Mouse (Mus musculus): ENCODE results near the gene Hspb11. TPM values are rescaled to one million over a fixed set of nuclear protein-coding genes. Genes with fewer than 3 reads are reported as not detected.

Hspb11 gene
- total RNA-seq, 4 experiments from 2014 or later, result 14.2 to 20.6 (median 19.4) TPM

DNA sequence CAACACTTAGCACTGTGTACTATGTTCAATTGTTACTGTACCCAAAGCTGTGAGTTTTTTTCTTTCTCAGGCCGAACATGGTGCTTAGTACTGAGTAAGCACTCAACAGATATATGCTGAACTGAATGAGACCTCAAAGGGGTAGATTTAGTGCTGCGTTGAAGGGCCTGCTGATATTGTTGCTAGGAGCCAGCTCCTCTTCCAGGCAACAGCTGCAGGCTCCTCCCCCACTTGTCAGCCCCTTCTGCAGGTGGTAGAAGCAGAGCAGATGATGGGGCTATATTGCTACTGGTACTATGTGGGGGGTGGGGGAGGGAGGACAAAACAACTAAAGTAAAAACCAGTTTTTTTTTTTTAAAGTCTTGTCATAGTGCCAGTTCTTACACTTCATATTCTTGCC, 3.9 kb upstream of the Hspb11 start:
- DNase-seq (ENCODE audit: low spot score in 2 of 2), result no peak

DNA sequence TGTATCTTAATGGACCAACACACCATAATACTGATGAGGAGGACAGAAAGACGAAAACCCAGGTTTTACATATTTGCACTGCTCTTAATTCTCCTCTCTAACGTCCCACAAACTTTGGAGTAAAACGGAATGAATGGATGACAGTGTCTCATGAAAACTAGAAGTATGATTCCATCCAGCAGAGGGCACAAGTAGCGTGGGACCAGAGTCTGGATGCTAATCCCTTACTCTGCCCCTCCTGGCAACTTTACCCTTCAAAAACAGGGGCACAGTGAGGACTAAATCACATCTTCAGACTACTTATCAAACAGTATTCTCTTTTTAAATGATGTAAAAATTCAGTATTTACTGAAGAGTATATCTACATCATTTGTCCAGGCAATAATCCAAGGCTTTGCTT, 2.9 kb upstream of the Hspb11 start:
- DNase-seq (ENCODE audit: low spot score in 2 of 2), result no peak

DNA sequence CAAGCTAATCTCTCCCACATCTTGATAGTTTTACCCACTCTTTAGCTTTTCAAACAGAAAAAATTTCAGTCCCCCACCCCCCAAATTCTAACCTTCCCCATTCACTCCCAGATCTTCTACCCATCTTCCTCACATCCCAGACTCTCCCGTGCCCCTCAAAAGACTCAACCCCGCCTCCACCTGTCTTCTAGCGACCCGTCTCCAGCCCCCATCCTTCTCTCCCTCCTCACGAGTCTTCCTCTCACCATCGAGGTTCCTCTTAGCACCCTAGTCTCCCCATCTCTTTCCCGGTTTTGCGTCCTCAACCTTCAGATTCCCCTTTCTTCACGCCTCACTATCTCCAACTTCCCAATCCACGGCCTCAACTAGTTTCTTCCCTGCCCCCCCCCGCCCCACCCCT, 871 bp upstream of the Hspb11 start:
- no peak for DNase-seq (ENCODE audit: low spot score in 2 of 2)

DNA sequence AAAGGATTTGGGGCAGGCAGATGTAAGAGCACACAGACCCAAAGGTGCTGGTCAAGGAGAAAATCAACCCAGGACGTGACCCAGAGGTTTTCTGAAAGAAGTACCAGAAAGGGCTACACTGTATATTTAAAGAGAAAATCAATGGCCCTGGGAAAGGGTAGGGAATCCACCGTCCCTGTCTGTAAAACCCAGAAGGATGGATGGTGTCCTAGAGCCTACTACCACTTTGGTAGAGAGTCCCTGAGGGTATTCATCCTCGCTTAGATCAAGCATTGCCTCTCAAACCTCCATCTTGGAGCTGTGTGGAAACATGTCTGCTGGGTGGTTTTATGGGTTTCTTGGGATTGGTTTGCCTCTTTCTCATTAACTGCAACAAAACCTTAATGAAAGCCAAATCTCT, 1.0 kb downstream of the Hspb11 start:
- DNase-seq (ENCODE audit: low spot score in 2 of 2), result no peak

DNA sequence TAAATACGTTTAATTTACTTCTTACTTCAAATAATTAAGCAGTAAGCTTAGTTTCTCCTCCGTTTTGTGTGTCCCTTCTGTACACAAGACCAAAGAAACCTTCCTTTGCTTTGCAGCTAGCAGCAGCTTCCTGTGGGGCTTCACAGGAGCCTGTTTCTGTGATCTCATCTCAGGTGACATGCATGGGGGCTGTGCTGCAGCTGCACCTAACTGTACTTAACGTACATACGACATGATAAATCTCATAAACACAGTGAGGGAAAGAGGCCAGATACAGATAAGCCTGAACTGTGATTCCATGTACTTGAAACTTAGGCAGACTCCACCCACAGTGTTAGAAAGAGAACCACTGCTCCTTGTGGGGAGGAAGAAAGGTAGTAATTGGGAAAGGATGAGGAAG, 6.6 kb downstream of the Hspb11 start:
- no peak for DNase-seq (ENCODE audit: low spot score in 2 of 2)

DNA sequence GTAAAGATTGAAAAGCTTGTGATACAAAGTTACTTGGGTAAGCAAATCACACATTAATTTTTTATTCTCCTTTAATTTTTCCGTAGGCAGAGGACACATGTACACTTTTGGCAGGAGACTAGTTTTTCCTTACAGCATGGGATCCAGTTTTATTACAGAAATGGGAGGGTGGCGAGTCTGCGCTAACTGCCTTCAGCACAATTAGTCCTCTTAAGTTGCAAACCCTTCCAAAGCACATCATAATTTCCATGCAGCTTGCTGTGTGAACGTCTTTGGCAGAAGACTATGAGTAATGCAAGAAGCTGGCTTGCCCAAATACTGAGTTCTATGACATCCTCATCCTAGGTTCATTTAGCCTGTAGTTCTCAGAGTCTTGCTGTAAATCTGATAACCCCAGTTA, 20.3 kb downstream of the Hspb11 start:
- DNase-seq (ENCODE audit: low spot score in 2 of 2), result no peak

DNA sequence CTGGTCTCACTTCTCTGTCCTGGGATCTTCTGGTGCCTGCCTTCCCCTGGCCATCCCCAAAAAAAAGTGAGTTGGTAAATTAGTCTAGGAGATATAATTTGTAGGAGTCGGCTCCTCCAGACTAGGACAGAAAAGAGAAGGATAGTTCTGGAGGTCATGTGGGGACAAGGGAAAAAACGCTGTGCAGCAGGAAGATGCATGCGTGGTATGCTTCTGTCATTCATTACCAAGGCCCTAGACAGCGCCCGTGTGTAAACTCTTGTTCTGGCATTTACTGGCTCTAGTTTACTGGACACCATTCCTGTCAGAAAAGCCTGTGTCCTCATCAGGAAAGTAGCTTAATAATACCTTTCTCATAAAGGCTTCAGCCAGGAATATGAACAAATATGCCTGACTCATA, 21.1 kb downstream of the Hspb11 start:
- no peak for DNase-seq (ENCODE audit: low spot score in 2 of 2)

DNA sequence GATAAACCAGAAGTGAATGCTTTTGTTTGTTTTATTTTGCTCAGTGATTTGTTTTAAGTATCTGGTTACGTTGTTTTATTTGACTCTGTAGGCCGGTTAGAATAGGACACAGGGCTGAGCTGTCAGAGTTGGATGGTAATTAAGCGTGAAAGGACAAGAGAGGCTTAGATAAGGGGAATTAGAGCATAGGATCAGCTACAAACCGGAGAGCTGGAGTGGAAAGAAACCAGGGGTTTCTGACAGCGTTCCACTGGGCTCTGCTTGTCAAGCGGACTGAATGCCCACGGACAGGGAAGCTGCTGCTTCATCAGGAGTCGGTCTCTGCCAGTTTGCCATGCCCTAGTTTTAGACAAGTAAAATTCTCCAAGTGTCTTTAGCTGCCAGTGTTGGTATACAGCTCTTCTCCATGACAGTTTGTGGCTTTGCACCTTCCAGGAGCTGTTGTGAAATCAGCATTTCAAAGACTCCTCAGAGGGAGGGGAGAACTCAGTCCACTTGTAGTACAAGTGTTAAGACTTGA, 24.9 kb downstream of the Hspb11 start:
- no peak for DNase-seq (ENCODE audit: low spot score in 2 of 2)

DNA sequence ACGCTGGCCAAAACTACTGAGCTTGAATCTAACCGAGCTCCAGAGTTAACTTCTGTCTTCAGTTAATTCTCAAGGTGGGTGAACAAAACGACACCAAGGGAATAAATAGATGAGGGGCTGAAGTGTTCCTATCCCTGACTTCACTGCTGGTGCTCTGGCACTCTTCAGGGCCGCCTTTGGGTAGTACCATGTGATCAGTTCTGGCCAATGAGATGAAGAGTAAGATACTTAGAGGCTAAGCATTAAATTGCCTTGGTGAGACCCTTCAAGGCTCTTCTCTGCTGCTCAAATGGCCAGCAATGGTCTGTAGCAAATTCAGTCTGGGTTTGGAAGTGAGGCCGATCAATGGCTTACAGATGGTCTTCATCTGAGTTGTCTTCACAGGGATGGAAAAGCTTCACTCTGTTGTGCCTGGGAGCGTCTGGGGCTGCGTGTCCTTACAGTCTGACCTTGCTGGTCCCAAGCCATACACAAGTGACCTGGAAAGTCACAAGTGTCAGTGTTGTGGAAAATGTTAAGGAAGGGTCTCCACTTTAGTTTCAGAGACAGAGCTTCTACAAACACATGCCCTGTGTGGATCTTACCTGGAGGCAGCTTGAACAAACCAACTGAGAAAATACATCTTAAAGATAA, 27.6 kb downstream of the Hspb11 start:
- no peak for DNase-seq (ENCODE audit: low spot score in 2 of 2)

DNA sequence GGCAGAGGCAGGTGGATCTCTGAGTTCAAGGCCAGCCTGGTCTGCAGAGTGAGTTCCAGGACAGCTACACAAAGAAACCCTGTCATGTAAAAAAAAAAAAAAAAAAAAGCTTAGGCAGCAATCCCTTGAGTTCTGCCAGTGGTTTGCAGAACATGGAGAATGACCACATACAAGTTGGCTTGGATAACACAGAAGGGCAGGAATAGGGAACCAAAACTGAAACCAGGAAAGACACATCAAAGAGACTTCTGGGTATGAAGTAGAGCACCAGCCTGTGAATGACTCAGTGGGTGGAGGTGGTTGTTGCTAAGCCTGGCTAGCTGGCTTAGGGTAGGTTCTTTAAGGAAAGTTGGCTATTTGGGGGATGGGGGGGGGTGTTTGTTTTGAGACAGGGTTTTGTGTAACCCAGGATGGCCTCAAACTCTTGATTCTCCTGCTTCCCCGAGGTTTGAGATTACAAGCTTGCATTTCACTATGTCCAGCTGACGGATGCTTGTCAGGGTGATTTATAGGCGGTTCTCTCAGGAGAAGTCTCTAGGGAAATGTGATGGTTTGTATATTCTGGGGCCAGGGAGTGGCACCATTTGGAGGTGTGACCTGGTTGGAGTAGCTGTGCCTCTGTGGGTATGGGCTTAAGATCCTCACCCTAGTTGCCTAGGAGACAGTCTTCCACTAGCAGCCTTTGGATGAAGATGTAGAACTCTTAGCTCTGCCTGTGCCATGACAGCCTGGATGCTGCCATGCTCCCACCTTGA, 32.2 kb downstream of the Hspb11 start:
- DNase-seq (ENCODE audit: low spot score in 2 of 2), result no peak

DNA sequence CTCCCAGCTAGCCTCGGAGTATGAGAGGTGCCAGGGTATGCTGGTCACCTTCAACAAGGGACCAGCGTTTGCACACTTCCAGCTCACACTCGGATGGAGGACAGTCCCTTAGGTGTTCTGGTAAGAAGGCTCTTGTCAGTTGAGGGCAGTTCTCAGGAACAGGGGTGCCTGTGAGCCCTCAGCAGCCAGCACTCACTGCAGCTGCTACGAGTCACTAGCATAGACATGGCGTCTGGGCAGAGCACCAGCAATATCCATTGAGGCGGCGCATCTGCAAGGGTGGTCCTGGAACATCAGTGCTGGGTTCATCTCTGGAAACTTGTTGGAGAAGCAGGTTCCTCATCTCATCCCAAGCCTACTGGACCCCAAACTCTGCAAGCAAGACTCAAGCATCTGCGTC, 33.0 kb downstream of the Hspb11 start:
- no peak for DNase-seq (ENCODE audit: low spot score in 2 of 2)

DNA sequence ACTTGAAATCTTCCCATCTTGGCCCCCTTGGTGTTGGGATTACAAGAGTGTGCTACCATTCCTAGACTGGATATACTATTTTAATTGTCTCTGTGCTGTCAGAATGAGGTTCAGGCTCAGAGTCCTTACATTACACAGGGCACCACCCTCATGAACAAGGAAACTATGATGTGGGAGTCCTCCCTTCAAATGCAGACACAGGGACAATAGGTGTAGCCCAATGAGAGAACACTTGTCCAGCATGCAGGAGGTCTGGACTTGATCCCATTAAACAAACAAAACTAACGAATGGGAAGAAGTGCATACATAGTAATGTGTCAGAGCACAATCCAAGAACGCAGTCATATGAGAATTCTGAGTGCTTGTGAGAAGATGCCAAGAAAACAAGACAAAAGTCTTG, 34.1 kb downstream of the Hspb11 start:
- no peak for DNase-seq (ENCODE audit: low spot score in 2 of 2)

DNA sequence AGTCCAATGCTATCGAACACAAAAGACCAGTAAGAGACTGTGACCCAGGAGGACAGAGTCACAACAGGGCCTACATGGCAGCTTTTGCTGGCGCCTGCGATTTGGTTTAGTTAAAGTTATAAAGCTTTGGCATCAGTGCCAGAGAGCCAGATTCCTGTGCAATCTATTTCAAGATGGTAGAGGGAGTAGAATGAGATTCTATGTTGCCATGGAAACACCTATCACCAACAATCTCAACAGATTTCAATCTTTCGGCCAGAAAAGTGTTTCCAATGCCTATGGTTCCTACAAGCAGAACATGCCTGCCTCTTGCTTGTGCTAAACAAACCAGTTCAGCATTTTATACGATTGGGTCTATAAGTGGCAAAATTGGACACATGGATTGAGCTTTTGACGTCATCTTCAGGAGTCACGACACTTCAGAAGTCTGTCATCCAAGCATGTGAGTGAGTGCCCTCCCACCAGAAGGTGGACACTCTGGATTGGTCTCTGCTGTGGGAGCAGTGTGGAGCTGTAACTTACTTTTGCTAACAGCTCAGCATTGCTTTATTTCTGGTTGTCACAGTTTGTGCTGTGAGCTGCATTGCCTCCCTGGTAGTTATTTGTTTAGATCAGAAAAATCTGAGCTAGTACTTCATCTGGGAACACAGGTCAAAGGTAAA, 38.3 kb downstream of the Hspb11 start:
- DNase-seq (ENCODE audit: low spot score in 2 of 2), result no peak

DNA sequence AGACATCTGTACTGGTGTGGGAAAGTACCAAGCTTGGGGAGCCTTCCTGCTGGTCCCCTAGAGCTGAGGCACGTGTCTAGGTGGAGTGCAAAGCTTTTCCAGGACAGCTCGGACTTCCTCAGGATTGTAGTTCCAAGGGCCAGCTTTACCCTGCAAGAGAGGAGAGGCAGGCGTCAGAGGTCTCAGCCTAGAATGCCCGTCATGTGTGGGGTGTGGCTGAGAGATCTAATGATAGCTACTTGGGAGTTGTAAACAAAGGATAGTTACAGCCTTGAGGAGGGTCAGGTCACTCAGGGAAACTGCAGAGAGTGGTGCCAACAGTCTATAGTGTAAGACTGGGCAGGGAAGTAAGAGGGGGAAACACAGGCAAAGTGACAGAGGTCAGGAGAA, 38.9 kb downstream of the Hspb11 start:
- no peak for DNase-seq (ENCODE audit: low spot score in 2 of 2)

DNA sequence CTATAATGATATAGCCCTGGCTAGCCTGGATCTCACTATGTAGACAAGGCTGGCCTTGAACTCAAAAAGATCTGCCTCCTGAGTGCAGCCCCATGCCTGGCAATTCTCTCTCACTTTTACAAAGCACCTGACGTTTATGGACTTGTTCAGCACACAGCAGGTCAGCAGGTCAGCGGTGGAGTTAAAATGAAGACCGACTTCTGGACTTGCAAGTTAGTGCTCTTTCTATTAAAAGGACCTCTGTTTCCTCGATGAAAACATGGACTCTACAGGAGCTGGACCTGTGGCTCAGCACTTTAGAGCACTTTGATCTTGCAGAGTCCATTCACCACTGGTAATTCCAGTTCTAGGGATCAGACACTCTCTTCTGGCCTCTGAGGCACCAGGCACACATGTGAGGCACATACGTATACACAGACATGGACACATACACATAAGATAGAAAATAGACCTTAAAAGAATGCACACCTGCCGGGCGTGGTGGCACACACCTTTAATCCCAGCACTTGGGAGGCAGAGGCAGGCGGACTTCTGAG, 44.7 kb downstream of the Hspb11 start:
- DNase-seq (ENCODE audit: low spot score in 2 of 2), result no peak

DNA sequence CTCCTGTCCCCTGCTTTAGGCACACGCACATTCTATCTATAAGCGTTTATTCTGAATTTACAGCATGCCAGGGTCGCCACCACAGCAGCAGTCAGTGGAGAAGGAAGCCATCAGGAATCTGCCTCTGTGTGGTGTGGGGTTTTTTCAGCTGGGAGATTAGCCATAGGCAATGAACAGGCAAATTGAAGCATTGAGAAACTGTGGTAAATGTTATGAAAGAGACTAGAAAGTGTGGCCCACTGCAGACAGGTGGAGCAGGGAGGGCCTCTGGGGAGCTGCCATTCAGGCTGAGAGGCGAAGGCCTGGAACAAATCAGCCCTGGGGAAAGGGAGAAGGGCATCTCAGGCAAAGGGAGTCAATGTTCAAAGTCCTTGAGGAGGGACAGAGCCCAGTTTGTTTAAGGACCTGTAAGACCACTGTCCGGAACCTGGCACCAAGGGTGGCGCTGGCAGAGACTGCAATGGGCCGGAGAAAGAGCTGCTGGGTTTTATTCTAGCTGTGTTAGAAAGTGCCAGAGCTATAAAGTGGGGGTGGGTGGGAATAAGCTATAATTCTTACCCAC, 46.5 kb downstream of the Hspb11 start:
- no peak for DNase-seq (ENCODE audit: low spot score in 2 of 2)

DNA sequence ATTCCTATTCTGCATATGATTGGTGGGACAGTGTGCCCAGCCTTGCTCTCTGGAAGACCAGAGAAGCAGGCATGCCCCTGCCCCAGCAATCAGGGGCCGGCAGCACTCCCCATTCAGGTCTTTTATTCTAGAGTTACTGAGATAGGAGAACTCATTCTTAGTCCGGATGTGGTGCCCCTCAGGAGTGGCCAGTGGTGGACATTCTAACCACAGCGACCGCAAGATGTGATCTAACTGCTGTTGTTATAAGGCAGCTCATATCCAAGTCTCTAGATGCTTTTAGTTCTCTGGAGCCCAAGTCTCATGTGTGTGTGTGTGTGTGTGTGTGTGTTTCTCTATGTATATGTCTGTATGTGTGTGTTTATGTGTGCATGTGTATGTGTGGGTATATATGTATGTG, 47.0 kb downstream of the Hspb11 start:
- no peak for DNase-seq (ENCODE audit: low spot score in 2 of 2)

DNA sequence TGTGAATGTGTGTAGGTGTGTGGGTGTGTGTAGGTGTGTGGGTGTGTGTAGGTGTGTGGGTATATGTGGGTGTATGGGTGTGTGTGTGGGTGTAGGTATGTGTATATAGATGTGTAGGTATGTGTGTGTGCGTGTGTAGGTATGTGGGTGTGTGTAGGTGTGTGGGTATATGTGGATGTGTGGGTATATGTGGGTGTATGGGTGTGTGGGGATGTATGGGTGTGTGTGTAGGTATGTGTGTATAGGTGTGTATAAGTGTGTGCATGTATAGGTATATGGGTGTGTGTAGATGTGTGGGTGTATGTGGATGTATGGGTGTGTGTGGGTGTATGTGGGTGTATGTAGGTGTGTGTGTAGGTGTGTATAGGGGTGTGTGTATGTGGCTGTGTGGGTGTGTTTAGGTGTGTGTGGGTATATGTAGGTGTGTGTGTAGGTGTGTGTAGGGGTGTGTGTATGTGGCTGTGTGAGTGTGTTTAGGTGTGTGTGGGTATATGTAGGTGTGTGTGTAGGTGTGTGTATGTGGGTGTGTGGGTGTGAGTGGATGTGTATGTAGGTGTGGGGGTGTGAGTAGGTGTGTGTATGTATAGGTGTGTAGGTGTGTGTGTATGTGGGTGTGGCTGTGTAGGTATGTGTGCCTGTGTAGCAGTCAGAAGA, 47.6 kb downstream of the Hspb11 start:
- no peak for DNase-seq (ENCODE audit: low spot score in 2 of 2)

DNA sequence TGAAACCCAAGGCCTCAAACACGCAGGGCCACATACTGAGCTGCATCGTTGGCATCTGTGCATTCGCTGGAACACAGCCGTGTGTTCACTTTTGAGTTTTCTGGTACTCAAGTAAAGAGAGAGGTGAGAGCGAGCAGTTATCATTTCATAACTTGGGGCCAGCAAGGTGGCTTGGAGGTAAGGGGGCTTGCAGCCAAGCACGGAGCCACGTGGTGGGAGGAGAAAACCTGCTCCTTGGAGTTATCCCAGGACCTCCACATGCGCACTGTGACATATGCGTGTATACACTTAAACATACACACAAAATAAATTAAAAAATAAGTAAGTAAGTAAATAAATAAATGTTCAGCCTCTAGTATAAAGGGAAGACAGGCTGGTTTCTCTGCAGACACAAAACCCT, 48.8 kb downstream of the Hspb11 start:
- DNase-seq (ENCODE audit: low spot score in 2 of 2), result no peak

DNA sequence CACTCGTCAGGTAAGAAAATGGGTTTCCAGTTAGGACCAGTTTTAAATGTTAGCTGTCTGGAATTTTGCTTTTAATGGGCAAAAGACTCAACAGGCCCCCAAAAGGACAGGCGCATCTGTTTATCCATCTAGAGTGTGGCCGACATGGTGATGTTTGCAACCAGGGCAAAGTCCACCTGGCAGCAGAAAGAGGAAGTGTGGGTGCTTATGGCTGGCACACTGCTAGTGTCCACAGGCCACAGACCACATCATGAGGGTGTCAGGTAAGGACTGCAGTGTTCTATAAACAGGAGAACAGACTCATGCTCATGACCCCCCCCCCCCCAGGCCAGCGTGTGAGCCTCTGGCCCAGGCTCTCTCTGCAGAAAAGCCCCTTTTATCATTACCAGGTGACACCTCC, 49.4 kb downstream of the Hspb11 start:
- DNase-seq (ENCODE audit: low spot score in 2 of 2), result no peak

DNA sequence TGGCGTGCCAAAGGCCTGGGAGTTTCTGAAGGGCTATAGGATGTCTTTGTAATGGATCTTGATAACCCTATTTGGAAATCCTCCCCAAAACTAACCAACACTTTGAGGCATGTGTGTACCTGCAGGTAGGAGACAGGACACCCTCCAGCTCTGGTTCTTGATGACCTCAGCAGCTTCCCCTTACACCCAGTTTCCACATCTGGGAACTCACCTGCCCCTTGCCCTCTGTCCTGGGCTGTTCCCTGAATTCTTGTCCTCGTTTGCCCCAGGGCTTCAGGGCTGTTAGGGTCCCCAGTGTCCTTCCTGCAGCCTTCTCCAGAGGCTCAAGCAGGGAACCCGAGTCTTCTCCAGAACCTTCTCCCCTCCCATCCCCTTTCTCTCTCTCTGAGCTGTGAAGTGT, 50.1 kb downstream of the Hspb11 start:
- no peak for DNase-seq (ENCODE audit: low spot score in 2 of 2)

DNA sequence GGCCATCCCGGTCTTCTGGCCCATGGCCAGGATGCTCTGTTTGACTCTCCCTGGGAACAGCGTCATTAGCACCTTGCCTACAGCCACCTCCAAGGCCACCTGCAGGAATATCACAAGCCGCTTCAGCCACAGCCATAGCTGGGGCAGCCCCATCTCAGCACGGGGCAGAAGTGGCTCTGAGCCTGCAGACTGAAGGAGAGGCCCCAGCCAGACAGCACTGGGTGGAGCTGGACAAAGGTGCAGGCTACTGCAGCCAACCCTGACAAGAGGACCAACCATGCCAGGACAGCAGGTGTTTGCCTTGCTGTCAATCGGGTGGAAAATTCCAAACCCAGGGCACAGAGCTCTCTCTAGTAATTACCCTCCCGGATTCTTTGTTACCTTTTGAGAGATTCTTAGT, 53.6 kb downstream of the Hspb11 start, which contains the start of gene Dio1:
Gene Dio1 (minus strand): TSS at position 204 of the 400 bp plus-strand sequence.
- DNase-seq (ENCODE audit: low spot score in 2 of 2), result no peak
